Mouse (Mus musculus): ENCODE measurements around the gene Ikzf2.

- TF ChIP-seq CTCF (IDR thresholded peaks at IDR 0.05; ENCODE audit: extremely low read depth, insufficient read length, insufficient replicate concordance, low read depth, low read length) (no peak), POLR2A (IDR thresholded peaks at IDR 0.05; ENCODE audit: low read depth, low read length) (no peak)
Observed at GRCm38 (mm10) chr1:69629513-69629912, 57.5 kb downstream of the Ikzf2 start.

Data from small intestine, adult 2 months (tissue).